Mouse (Mus musculus): ENCODE results near the gene Borcs6. TPM values are rescaled to one million over a fixed set of nuclear protein-coding genes. Genes with fewer than 3 reads are reported as not detected.

Gene Borcs6
- total RNA-seq, 2 experiments from 2014 or later: 19.1 to 22.1 TPM

DNA sequence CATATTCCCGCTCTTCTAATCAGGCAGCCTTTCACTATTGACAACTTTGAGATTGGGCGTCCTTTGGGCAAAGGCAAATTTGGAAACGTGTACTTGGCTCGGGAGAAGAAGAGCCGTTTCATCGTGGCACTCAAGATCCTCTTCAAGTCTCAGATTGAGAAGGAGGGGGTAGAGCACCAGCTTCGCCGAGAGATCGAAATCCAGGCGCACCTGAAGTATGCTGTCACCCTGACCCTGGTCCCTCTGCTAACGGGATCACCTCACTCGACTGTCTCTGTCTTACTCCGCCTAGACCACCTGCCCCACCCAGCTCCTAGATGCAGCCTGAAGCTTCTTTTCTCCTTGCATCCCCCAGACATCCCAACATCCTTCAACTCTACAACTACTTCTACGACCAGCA lies 11.4 kb upstream of the Borcs6 start:
- DNase-seq: no peak

DNA sequence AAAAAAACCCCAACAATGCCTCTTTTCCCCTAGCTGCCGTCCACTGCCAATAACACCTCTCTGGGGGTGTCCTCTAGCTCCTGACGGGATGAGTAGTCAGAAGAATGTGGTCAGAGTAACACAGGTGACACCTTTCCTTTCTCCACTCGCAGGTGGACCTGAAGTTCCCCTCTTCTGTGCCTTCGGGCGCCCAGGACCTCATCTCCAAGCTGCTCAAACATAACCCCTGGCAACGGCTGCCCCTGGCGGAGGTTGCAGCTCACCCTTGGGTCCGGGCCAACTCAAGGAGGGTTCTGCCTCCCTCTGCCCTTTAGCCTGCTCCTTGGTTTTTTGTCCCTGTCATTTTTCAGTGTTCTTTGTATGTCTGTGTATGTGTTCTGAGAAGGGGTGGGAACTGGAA lies 8.8 kb upstream of the Borcs6 start:
- DNase-seq: peak; percentile 42

DNA sequence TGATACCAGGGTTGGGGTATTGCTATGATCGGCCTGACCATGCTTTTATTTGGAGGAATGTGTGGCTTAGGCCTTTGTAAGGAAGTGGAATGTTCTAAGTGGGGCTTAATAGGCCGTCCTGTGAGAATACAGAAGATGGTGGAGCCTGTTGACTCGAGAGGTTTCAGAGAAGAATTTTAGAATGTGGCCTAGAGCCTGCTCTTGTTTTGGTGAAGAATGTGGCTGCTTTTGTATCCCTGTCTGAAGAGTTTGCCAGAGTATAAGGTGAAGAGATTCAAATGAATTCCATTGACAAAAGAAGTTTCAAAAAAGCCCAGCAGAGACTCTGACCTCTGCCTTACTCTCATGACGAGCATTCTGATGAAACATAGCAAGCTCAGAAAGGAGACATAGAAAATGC lies 7.7 kb upstream of the Borcs6 start:
- DNase-seq: no peak

DNA sequence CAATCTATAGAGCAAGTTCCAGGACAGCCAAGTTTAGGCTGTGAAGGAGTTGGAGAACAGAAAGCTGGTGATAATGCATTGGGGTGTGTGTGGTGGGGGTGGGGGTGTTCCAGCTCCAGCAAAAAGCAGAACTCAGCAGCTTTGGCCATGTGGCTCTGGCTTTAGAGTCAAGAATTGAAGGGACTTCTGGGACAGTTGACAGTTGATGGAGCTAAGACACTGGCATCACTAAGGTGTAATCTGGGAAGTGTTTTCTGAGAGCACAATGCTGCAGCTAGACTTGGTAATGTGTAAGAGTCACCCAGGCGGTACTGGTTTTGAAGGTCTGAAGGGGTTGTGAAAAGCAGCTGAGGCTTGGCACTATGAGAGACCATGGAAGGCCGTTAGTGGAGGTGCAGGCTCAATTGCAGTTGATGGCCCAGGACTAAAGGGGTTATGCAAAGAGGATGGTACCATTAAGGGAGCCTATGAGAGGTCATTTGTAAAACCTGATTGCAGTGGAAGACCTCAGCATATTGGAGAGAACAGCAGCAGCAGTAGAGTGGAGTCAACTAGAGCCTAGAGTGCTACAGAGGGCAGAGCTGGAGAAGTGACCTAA lies 6.6 kb upstream of the Borcs6 start:
- no peak for DNase-seq

DNA sequence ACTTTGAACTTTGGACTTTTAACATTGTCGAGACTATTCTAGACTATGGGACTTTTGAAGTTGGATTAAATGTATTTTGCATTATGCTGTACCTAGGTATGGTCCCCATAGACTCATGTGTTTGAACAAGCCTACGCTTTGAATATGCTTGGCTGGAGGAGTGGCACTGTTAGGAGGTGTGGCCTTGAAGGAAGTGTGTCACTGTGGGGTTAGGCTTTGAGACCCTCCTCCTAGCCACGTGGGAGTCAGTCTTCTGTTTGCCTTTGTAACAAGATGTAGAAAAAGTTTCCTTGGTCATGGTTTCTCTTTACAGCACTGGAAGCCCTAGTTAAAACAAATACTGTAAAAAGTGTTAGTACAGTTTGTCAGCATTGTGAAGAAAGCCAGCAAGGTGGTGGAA lies 5.7 kb upstream of the Borcs6 start:
- DNase-seq: no peak

DNA sequence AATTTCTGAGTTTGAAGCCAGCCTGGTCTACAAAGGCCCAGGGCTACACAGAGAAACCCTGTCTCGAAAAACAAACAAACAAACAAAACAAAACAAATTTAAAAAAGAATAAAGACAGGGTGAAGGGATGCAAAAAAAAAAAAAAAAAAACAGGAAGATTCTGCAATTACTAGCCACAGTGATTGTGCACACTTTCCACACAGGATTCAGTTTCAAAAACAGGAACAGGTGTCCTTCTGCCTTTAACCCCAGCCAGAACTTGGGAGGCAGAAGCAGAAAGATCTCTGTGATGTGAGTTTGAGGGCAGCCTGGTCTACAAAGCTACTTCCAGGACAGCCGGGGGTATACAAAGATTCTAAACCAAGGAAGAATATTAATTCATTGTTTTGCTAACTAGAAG lies 1.3 kb upstream of the Borcs6 start:
- DNase-seq: no peak

DNA sequence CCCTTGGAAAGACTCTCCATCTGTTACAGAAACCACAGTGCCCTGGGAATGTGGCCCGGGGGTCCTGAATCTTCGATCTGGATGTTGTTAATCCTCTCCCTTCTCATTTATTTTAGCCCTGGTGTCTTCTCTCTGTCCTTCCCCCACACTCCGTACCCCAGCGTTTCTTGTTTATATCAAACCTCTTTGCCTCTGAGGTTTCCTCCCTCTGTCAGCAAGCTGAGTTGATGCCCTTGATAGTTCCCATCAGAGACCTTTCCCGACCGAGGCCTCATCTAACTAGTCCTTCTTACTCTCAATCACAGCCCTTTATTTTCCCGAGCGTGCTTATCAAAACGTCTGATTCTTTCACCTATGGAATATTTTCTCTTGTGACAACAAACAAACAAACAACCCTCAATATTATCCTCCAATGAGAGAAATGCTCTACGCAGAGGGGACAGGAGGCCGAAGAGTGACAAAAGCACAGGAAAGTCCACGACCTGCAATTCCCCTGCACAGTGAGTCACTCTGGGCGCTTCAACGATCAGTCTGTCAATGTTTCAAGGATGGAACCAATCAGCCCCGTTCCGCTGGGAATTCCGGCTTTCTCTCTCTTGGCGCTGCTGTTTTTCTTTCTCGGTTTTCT lies 674 bp upstream of the Borcs6 start:
- no peak for DNase-seq

DNA sequence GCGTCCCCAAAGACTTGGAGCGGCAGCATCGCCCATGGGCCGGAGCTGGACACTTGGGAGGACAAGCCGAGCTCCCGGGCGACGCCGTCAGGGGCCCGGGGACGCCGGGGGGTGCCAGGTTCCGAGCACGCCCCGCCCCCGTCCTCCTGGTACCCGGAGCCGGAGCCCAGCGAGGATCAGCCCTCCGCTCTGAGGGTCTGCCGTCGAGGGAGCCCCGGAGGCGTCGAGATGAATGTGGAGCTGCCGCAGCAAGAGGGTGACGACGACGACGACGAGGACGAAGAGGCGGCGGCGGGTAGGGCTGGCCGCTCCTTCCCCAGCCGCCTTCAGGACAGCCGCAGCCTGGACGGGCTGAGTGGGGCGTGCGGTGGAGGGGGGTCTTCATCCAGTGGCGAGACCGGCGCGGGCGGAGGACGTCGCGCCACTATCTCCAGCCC lies 476 bp downstream of the Borcs6 start:
- DNase-seq: peak; percentile 75

DNA sequence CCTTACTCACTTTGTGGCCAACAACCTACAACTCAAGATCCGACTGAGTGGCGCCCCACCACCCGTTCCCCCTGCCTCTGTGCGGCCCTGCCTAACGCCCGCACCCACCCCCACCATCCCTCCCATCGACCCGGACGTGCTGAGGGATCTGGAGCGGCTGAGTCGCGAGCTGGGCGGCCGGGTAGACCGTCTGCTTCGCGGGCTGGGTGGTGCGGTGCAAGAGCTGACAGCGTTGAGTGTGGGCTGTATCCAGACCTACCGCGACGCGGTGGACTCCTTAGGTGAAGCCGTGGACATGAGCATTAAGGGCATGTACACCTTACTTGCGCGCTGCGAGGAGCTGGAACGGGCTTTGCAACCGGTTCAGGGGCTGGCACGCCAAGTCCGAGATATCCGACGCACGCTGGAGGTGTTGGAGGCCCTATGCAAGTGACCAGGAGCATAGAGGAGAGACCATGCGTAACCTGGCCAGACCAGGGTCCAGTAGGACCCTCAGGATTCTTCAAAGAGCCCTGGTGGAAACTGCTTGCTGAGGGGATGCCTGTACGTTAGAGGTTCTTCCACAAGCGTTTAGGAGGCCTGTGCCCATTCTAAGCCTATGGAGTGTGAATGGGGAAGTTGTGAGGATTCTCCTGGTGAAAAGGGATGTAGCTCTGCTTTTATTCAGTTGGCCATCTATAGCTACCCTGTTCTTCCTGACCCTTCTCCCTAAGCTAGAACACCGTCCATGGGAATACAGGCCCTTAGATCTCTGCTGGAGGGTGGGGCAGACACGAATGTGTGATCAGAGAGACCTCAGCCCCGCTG lies 1.1 kb downstream of the Borcs6 start:
- DNase-seq: peak; percentile 55

DNA sequence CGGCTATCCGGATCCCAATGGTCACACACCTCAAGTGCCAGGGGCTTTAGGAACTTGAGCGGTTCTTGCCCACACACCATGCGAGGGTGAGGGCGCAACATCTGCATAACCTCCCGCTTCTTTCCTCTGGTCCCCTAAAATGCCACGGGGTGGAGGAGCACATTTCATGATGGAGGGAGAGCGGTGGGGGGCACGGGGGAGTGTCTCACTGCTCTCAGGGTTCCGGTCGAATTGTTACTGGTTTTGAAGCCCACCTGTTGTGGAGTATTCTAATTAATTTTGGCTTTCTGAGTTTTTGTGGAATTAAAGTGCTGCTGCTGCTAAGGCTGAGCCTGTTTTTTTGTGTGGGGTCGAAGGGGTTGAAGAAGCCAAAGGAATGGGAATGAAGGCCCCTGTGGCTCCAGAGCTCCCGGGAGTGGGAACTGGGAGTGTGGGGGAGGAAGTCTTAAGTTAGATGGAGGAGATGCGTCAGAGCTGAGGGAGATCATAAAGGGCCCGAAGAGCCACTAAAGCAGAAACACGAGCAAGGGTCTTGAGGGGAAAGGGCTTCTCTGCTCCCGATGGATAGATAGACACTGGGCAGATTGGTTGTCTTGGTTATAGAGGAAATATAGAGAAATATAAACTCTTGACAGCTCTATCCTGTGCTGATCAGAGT lies 1.9 kb downstream of the Borcs6 start:
- no peak for DNase-seq

DNA sequence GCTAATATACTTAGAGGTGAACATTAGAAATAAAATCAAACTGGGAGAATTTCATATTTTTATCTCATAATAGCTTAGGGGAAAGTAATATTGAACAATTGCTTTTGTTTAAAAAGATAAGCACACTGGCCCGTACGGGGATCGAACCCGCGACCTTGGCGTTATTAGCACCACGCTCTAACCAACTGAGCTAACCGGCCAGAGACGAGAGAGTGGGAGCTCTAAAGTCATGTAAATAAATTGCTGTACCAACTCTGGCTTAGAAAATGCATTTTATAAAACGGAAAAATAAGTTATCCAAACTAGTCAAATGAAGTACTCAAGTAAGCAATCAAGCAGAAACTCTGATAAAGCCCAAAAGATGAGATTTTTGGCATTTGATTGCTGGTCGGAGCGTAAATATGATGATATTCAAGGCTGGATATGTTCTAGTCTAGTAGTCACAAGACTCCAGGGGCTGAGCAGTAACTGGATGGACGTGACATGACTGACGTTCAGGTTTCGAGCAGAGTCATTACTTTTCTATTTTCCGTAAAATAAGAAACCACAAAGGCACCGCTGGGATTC lies 2.8 kb downstream of the Borcs6 start:
- peak; percentile 84 for DNase-seq

DNA sequence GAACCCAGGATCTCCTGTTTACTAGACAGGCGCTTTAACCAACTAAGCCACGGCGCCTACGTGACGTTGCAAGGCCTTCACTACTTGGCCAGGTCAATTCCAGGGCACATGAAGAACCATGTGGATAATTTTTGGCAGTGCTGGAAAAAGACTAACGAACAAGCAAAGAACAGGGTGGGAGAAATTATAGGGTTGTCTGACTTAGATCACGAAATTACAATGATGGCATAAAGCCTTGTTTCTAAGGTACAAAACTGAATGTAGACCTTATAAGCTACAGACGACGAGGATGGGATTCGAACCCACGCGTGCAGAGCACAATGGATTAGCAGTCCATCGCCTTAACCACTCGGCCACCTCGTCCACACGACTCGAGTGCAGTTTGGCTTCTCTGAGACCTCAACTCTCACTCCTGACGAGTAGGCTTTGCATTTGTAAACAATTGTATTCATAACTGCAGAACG lies 3.3 kb downstream of the Borcs6 start:
- peak; percentile 97 for DNase-seq

DNA sequence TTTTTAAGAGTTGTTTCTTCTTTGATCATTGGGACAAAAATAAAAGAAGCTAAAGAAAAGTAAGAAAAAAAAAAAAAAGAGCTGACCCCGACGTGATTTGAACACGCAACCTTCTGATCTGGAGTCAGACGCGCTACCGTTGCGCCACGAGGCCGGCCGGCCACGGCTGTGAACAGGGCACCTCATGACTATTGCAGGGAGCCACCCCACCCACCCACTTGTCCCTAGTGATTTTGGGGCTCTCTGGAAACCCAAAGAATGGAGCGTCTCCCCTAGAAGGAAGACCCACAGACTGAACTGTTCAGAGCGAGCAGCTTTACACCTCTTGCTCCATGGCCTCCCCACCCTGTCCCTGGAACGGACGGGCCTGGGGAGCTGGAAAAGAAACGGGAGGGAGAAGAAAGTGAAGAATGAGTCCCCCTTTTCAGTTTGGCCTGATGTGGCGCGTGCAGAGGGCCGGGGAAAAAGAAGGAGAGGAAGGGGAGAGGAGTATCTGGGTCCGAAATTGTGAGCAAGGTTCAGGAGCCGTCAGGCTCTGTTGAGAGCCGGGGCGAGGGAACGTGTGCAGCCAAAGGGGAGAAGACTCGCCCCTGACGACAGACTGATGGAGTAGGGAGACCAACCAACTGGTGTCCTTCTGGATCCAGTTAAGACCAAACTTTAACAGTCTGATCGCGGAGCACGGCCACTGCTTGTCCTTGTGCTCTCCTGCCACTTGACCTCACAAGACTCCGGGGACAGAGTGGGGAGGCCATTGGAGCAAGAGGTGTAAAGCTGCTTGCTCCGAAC lies 4.1 kb downstream of the Borcs6 start:
- DNase-seq: peak; percentile 97

DNA sequence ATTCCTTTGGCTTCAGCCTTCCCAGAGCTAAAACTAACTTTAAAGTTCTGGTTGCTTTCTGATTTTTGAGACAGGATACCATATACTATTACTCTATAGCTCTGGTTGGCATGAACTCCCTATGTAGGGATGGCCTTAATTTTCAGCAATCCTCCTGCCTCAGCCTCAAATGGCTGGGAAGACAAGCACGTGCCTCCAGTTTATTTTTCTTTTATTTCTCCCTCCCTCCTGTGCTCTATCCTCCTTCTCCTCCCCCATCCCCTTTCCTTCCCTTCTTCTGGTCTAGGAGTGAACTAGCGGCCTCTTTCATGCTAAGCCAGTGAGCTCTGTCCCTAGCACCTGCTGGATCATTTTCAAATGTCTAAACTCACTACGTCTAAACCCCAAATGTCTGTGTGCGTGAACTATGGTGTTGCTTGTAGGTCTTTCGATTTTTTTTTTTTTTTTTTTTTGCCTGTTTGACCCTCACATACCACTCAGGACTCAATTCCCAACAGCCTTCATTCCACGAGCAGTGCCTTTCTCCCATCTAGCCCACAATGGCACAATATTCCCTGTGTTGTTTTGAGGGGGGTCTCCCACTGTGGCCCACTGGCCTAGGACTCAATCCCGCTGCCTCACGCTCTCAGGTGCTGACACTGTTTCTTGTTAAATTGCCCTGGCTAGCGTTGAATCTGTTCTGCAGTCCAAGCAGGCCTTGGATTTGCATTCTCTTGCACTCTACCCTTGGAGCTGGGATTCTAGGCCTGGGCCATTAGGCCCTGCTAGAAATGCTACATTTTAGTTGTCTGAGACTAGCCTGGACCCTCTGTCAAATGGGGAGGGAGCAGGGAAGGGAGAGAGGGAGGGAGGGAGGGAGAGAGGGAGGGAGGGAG lies 5.0 kb downstream of the Borcs6 start:
- no peak for DNase-seq

DNA sequence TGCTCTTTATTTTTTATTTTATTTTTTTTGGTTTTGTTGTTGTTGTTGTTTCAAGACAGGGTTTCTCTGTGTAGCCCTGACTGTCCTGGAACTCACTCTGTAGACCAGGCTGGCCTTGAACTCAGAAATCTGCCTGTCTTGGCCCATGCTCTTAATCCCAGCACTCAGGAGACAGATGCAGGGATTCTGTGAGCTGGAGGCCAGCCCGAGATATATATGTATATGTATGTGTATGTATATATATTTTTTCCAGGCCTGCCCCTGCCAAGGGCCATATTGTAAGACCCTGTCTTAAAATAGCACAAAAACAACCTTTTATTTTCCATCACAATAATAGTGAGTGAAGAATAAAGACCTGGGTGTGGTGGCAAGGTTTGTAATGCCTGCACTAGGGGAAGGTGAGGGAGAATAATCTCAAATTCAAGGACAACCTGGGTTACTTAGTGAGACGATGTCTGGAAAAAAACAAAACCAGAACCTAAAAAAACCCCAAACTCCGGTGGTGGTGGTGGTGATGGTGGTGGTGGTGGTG lies 5.9 kb downstream of the Borcs6 start:
- DNase-seq: no peak

DNA sequence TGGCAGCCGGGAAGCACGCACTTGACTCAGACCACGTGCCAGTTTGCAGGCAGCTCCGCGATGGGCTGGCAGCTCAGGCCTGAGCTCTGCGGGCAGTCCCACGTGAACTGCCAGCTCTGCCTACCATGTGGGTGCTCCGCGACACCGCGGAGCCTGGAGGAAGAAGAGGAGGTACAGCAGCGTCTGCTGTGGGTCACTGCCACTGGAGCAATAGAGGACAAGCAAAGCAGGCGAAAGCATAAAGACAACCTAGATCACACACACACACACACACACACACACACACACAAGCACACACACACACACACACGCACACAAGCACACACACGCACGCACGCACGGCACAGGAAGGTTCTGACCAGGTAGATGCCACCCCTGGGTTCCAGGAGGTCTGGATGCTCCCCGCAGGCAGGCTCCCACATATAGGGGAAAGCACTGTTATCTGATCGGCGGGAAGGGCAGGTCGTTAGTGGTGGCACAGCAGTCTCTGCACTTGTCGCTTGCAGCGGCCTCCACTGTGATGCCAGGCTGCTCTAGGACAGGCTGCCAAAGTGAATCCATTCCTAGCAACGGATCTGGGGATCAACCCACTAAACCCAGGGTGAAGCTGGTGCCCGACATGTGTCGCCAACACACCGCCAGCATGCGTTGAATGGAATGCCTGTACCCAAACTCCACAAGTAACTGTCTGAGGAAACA lies 6.8 kb downstream of the Borcs6 start:
- peak; percentile 58 for DNase-seq

DNA sequence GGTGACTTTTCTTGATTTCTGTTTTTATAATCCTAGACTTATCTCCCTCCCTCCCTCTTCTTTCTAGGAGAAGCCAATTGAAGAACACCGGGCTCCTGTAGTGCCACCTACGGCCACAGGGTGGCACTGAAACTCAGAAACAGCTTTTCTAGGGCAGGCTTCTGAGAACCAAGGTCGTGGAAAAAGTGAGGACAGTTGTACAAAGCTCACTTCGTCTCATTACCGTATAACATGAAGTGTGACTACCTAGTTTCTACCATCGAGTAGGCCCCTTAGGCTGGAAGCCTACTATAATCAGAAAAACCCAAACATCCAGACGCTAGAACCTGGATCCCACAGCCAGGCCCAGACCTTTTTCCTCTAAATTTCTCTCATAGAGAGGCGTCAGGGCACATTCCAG lies 7.4 kb downstream of the Borcs6 start:
- peak; percentile 94 for DNase-seq

DNA sequence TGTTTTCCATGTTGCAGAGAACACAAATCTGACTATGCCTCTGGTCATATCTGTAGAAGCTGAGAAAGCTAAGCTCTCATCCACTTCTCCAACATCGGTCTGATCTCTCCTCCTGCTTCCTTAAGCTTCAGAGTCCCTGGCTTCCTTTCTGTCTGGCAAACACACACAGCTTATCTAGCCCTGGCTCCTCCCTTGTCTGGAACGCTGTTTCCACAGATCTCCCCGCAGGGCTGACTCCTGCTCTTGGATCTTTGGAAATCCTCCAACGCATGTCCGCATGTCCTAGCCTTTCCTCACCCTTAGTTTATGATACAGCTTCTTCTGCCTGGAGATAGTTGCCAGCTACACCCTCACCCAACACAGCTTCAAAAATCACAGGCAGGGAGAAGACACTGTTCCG lies 8.1 kb downstream of the Borcs6 start:
- DNase-seq: peak; percentile 65

DNA sequence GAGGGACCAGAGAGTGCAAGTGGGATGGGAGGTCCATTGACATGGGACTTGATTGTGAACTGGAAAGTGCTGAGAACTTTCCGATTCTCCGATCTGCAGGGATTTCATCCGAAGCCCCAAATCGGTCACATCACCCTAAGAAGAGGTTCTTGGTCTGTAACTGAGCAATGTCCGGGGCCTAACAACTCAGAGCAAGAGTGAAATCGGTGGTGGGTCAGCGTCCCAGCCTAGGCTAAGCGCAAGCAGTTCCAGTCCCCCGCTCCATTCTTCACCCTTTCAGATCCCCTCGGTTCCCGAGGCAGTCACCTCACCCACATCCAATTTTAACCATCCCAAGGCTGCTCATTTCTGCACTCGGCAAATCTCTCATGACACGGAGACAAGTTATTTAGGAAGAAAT lies 10.6 kb downstream of the Borcs6 start:
- DNase-seq: peak; percentile 49
